Mouse (Mus musculus) midbrain, embryonic 12.5 days (tissue): ENCODE data around the gene Tbc1d9. TPM values are rescaled to one million over a fixed set of nuclear protein-coding genes. Genes with fewer than 3 reads are reported as not detected.

ENCODE experiments used
- ATAC-seq: fragments of 200-750 bp; cut with Nextera tagmentation; 2 replicates; pipeline ENCODE4 v1.8.0; 2017; ENCODE audit warnings: low read depth, moderate TSS enrichment, moderate library complexity; ENCODE audit not compliant: low FRiP score
- H3K27ac ChIP-seq: fragments of 300-500 bp; sonication (generic); replicated peaks from 2 replicates; pipeline ENCODE4 v1.5.1; 2016; ENCODE audit warnings: mild to moderate bottlenecking
- H3K27me3 ChIP-seq: fragments of 300-500 bp; sonication (generic); 2 replicates; pipeline ENCODE4 v1.6.1; 2016; ENCODE audit warnings: mild to moderate bottlenecking
- H3K36me3 ChIP-seq: fragments of 300-500 bp; sonication (generic); 2 replicates; pipeline ENCODE4 v1.6.1; 2016
- H3K4me1 ChIP-seq: fragments of 300-500 bp; sonication (generic); 2 replicates; pipeline ENCODE4 v1.6.1; 2016
- H3K4me2 ChIP-seq: fragments of 300-500 bp; sonication (generic); replicated peaks from 2 replicates; pipeline ENCODE4 v1.6.1; 2016; ENCODE audit warnings: mild to moderate bottlenecking, moderate library complexity
- H3K4me3 ChIP-seq: fragments of 300-500 bp; sonication (generic); 2 replicates; pipeline ENCODE4 v1.5.1; 2016; ENCODE audit warnings: mild to moderate bottlenecking
- H3K9ac ChIP-seq: fragments of 300-500 bp; sonication (generic); replicated peaks from 2 replicates; pipeline ENCODE4 v1.6.1; 2016; ENCODE audit warnings: mild to moderate bottlenecking, moderate library complexity
- H3K9me3 ChIP-seq: fragments of 300-500 bp; sonication (generic); 2 replicates; pipeline ENCODE4 v1.6.1; 2016; ENCODE audit warnings: mild to moderate bottlenecking
- WGBS: fragments of 180-500 bp; shearing (Covaris S2); methylation state at CpG from one replicate; pipeline ENCODE4 v1.1.7; 2016; 5-methylcytosine and 5-hydroxymethylcytosine counted together
- polyA plus RNA-seq: library from polyadenylated mRNA; unstranded; fragments of >200 nt; fragmentation: Nextera tagmentation; extraction: Ambion mirVana; gene quantifications from 2 replicates; pipeline ENCODE4 v1.2.1, GENCODE M21; 2016

The Tbc1d9 gene
- polyA plus RNA-seq, 1 experiment from 2014 or later, result 12.3 TPM

DNA sequence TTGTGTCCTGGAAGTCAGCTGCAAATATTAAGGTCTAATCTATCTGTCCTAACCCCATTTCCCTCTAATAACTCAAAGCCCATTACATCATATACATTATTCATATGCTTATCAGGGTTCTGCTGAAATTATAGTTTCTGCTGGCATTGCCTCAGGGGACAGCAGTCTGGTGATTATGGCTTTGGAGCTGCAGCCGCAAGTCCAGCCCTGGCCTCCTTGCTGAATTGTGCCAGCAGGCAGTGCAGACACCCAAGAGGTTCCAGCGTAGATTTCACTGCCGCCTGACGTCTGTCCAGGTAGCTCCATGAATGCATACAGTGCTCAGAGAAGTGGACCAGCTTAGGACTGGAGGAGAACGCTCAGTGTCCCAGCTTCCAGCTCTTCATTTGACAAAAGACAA lies 17.6 kb downstream of the Tbc1d9 start:
- Histone ChIP-seq H3K36me3 (no peaks in the 10 kb centered on the region), H3K9ac (no peak overlapping the region), H3K9me3 (no peaks in the 10 kb centered on the region), H3K27ac (peak overlapping the region; percentile 16; the same call in 1 of the 2 replicates), H3K4me1 (peaks cover 48% of the 10 kb centered on the region), H3K27me3 (no peaks in the 10 kb centered on the region), H3K4me2 (no peak overlapping the region), H3K4me3 (no peak overlapping the region)
- ATAC-seq, result peak; percentile 44; the same call in 1 of the 2 replicates
- 63% methylated on average over 5 of the region's 5 CpGs for WGBS

- no peaks in the 10 kb centered on the region for H3K9me3 ChIP-seq
- 76% methylated on average over 6 of the region's 6 CpGs for WGBS
- H3K27me3 ChIP-seq, result no peaks in the 10 kb centered on the region
- no peak overlapping the region for H3K9ac ChIP-seq
- H3K4me2 ChIP-seq, result no peak overlapping the region
- H3K4me3 ChIP-seq, result no peak overlapping the region
- H3K27ac ChIP-seq, result no peak overlapping the region
- no peaks in the 10 kb centered on the region for H3K36me3 ChIP-seq
- ATAC-seq, result no peak
- H3K4me1 ChIP-seq, result peaks cover 30% of the 10 kb centered on the region
Observed at GRCm38 (mm10) chr8:83186376-83186775, 21.2 kb downstream of the Tbc1d9 start.

DNA sequence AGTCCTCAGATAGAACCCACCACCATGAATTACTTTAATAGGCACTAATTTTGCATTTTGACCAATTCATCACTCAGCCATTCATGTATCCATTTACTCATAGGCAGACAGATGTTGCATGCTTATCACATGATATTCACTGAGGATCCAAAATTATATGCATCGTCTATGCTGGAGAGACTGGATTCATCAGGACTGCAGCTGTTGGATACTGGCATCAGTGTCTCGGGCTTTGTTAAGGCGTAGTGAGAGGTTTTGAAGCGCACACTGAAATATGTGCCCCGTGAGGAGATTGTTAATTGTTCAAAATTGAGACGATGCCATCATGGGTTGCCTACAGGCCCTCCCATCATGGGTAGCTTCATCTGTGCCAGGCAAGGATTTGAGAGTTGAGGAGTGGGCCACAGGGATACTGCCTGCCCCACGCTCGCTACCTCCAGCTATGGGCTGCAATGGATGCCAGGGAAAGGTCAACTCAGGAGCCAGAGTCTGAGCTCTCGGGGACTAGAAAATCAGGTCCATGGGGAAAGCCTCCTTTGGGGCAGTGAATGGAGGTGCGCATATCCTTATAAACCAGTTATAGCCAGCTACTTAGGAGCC lies 22.3 kb downstream of the Tbc1d9 start:
- WGBS, result 88% methylated on average over 10 of the region's 10 CpGs
- no peak for ATAC-seq
- no peak overlapping the region for H3K4me3 ChIP-seq
- no peaks in the 10 kb centered on the region for H3K36me3 ChIP-seq
- peaks cover 20% of the 10 kb centered on the region for H3K4me1 ChIP-seq
- no peak overlapping the region for H3K27ac ChIP-seq
- H3K4me2 ChIP-seq, result no peak overlapping the region
- no peak overlapping the region for H3K9ac ChIP-seq
- H3K9me3 ChIP-seq, result no peaks in the 10 kb centered on the region
- no peaks in the 10 kb centered on the region for H3K27me3 ChIP-seq

DNA sequence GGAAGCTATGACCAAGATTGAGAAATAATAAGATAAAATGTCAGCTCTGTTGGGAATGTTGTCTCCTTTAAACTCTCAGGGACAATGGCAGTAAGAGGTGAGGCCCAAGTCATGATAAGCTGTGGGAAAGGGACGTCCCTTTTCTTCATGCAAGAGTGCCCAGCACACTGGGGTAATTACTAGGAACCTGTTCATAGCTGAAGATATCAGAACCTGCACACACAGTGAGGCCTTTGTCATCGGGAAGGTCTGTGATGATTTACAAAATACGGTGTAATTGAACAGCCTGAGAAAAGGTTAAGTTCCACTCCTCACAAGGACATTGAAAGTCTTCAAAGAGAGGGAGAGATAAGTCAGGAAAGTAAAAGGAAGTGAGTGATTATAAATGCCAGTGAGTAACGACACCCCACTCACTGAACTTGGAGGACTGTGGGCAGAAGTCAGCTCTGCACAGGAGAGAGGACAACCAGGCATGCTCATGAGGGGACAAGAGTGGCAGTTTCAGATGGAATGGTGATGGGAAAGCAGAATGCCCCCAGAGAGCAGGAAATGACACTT lies 24.5 kb downstream of the Tbc1d9 start:
- Histone ChIP-seq H3K27me3 (no peaks in the 10 kb centered on the region), H3K9ac (no peak overlapping the region), H3K4me3 (no peak overlapping the region), H3K36me3 (no peaks in the 10 kb centered on the region), H3K27ac (no peak overlapping the region), H3K4me2 (no peak overlapping the region), H3K4me1 (peaks cover 10% of the 10 kb centered on the region; the same call in 1 of the 2 replicates), H3K9me3 (no peaks in the 10 kb centered on the region)
- no peak for ATAC-seq
- WGBS, result 79% methylated on average over 4 of the region's 4 CpGs

- WGBS, result 64% methylated on average over 6 of the region's 6 CpGs
- Histone ChIP-seq H3K27ac (no peak overlapping the region), H3K4me3 (no peak overlapping the region), H3K27me3 (no peaks in the 10 kb centered on the region), H3K9ac (no peak overlapping the region), H3K9me3 (no peaks in the 10 kb centered on the region), H3K4me1 (peaks cover 26% of the 10 kb centered on the region), H3K4me2 (no peak overlapping the region), H3K36me3 (no peaks in the 10 kb centered on the region)
- no peak for ATAC-seq
Observed at GRCm38 (mm10) chr8:83196088-83196487, 30.9 kb downstream of the Tbc1d9 start.

DNA sequence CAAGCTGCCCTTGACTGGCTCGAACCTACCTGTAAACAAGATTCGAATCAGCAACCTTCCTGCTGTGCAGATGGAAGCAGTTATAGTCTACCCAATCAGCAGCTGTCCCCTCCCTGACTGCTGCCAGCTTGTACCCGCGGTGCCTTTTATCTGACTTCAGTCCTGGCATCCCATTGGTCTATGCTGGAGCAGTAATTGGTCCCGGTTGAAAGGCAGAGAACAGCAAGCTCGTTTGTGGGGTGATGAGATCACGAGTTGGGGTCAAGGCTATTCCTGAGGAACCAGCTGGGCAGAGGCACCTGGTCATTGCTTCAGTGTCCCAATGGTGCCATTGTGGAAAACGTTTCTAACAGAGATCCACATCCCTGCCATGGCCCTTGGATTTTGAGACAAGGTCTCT lies 34.6 kb downstream of the Tbc1d9 start:
- no peaks in the 10 kb centered on the region for H3K9me3 ChIP-seq
- no peak overlapping the region for H3K27ac ChIP-seq
- no peak overlapping the region for H3K4me3 ChIP-seq
- no peaks in the 10 kb centered on the region for H3K27me3 ChIP-seq
- H3K9ac ChIP-seq, result no peak overlapping the region
- peaks cover 21% of the 10 kb centered on the region for H3K4me1 ChIP-seq
- no peaks in the 10 kb centered on the region for H3K36me3 ChIP-seq
- 84% methylated on average over 8 of the region's 8 CpGs for WGBS
- no peak overlapping the region for H3K4me2 ChIP-seq
- ATAC-seq, result no peak

DNA sequence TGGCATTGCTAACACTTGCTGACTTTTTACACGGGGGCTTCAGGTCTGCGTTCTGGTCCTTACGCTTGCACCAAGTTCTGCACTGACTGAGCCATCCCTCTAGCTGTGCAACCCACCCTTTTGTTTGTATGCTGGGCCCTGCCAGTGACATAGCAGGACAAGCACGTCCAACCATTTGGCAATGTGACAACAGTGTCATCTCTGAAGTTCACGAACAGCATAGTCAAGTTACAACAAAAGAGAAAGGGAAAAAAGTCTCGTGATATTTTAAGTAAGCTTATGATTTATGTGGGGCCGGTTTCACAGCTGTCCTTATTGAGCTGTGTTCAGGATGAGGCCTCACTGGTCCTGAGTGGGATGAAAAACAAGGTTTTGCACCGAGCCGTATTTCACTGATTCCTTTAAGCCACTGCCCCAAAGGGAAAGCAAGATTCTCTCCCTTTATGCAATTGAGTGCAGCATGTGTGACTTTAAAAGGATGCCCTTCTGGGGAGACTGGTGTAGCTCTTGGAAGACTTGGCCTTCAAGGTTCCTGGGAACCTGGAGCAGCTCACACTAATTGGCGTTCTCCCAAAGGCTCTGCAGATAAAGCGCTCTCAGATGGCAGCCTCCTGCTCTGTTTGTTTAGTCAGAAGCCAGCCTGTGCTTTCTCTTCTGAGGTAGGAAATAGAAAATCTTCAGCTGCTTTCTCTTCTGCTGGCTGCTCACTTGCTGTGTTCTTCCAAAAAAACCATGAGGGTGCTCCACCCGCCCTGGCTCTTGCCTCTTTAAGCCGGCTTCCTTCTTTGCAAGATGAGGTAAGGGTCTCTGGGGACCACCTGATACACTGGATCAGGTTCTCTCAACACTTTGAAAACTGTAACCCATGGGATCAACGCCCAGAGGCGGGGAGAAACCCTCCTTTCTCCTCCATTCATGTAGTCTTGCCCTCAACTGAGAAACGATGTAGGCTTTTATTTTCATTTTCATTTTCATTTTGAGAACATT lies 35.3 kb downstream of the Tbc1d9 start:
- 85% methylated on average over 16 of the region's 16 CpGs for WGBS
- no peaks in the 10 kb centered on the region for H3K36me3 ChIP-seq
- H3K9me3 ChIP-seq, result no peaks in the 10 kb centered on the region
- H3K4me2 ChIP-seq, result no peak overlapping the region
- no peak overlapping the region for H3K27ac ChIP-seq
- H3K27me3 ChIP-seq, result no peaks in the 10 kb centered on the region
- no peak overlapping the region for H3K9ac ChIP-seq
- peaks cover 21% of the 10 kb centered on the region for H3K4me1 ChIP-seq
- no peak for ATAC-seq
- H3K4me3 ChIP-seq, result no peak overlapping the region

- 93% methylated on average over 11 of the region's 11 CpGs for WGBS
- H3K9me3 ChIP-seq, result no peaks in the 10 kb centered on the region
Observed at GRCm38 (mm10) chr8:83202946-83203345, 37.8 kb downstream of the Tbc1d9 start.

DNA sequence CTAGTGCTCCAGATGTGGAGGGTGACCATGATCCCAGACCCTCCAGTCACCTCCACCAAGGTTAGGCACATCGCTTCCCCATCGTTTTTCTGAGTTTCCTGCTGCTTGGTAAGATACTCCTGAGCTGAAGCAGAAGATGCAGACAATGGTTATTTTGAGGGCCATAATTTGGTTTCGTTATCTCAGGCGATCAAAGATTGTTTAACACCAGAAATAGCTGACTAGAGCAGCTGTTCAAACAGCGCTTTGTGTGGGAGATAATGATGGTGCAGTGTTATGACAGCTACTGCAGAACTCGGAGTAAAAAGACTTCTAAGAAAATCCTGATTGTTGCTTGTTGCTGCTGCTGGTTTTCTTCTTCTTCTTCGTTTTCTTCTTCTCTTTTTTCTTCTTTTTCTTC lies 40.8 kb downstream of the Tbc1d9 start:
- no peaks in the 10 kb centered on the region for H3K27me3 ChIP-seq
- H3K27ac ChIP-seq, result no peak overlapping the region
- H3K4me2 ChIP-seq, result no peak overlapping the region
- no peak overlapping the region for H3K9ac ChIP-seq
- no peak for ATAC-seq
- 83% methylated on average over 7 of the region's 7 CpGs for WGBS
- 0 out of 2 replicates have a peak, but pooled peaks cover 3% of the 10 kb centered on the region for H3K4me1 ChIP-seq
- H3K9me3 ChIP-seq, result no peaks in the 10 kb centered on the region
- H3K36me3 ChIP-seq, result peaks cover 7% of the 10 kb centered on the region; the same call in 1 of the 2 replicates
- no peak overlapping the region for H3K4me3 ChIP-seq

More at GRCm38 (mm10) chr8:83202946-83203345, 37.8 kb downstream of the Tbc1d9 start:
- ATAC-seq, result no peak
- Histone ChIP-seq H3K27me3 (no peaks in the 10 kb centered on the region), H3K4me2 (no peak overlapping the region), H3K4me3 (no peak overlapping the region), H3K36me3 (no peaks in the 10 kb centered on the region), H3K4me1 (peaks cover 10% of the 10 kb centered on the region; the same call in 1 of the 2 replicates), H3K9ac (no peak overlapping the region), H3K27ac (no peak overlapping the region)

- H3K27me3 ChIP-seq, result no peaks in the 10 kb centered on the region
- ATAC-seq, result no peak
- 0 out of 2 replicates have a peak, but pooled peaks cover 3% of the 10 kb centered on the region for H3K4me1 ChIP-seq
- H3K4me2 ChIP-seq, result no peak overlapping the region
- 76% methylated on average over 4 of the region's 4 CpGs for WGBS
- no peak overlapping the region for H3K27ac ChIP-seq
- no peak overlapping the region for H3K4me3 ChIP-seq
- H3K9me3 ChIP-seq, result no peaks in the 10 kb centered on the region
- peaks cover 22% of the 10 kb centered on the region for H3K36me3 ChIP-seq
- H3K9ac ChIP-seq, result no peak overlapping the region
Observed at GRCm38 (mm10) chr8:83209581-83209980, 44.4 kb downstream of the Tbc1d9 start.

DNA sequence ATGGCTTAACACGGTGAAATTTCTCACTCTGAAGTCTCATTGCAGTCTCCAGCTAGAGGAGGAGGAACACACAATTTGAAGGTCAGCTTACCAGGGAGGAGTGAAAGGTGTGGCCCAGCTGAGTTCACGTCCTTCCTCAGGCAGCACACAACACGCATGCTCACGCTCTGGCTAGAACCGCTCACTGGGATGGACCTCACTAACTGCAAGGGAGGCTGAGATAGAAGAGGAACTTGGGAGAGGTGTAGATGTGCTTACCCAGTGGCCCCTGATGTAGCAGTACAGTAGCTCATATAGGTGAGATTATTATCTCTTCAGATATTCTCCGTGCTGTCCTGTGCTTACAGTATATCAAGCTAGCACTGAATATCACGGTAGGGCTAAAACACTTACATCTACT lies 45.5 kb downstream of the Tbc1d9 start:
- Histone ChIP-seq H3K9me3 (no peaks in the 10 kb centered on the region), H3K4me1 (0 out of 2 replicates have a peak, but pooled peaks cover 3% of the 10 kb centered on the region), H3K4me3 (no peak overlapping the region), H3K27me3 (no peaks in the 10 kb centered on the region), H3K36me3 (peaks cover 22% of the 10 kb centered on the region), H3K27ac (no peak overlapping the region), H3K9ac (no peak overlapping the region), H3K4me2 (no peak overlapping the region)
- no peak for ATAC-seq
- WGBS, result 93% methylated on average over 7 of the region's 7 CpGs

DNA sequence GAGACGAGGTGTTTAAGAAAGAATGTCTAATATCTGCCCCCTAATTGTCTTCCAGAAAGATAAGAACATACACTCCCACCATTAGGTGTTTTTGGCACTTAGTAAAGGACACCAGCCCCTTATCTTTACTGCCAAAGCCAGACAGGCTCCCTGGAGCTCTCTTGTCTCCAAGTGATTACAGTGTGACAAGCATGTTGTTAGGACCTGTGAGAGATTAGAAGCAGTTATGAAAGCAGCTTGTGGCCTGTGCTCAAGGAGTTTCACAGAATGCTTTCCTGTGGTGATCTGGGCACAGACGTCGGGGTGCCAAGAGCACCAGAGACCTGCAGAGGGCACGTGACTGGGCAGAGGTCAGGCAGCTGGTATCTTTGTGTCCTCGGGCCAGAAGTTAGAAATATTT lies 49.9 kb downstream of the Tbc1d9 start:
- no peak overlapping the region for H3K27ac ChIP-seq
- H3K36me3 ChIP-seq, result peaks cover 22% of the 10 kb centered on the region
- no peak for ATAC-seq
- no peak overlapping the region for H3K9ac ChIP-seq
- H3K4me3 ChIP-seq, result no peak overlapping the region
- 63% methylated on average over 5 of the region's 5 CpGs for WGBS
- H3K9me3 ChIP-seq, result no peaks in the 10 kb centered on the region
- H3K4me2 ChIP-seq, result no peak overlapping the region
- H3K27me3 ChIP-seq, result no peaks in the 10 kb centered on the region
- 0 out of 2 replicates have a peak, but pooled peaks cover 2% of the 10 kb centered on the region for H3K4me1 ChIP-seq
